Mouse (Mus musculus): Measurements from ENCODE around the gene Pomc.

DNA sequence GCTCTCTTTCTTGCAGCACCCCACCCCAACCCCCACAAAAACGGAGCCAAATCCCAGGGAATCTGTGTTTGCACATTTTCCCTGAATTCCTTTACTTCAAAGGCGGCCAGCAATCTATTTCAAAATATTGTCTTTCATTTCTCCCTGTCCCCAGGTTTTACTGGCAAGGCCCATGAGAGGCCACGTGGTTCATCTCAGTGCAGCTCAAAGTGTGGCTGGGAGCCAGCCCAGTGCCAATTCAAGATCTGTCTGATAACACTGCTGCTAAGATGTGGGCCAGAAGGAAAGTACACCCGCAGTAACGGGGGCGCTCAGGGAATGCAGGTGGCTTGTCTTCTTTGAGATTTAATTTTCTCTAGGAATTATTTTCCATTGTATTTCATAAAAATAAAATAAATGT, 27.5 kb downstream of the Pomc start:
- no peak for TF ChIP-seq CTCF (IDR thresholded peaks at IDR 0.05; ENCODE audit: borderline replicate concordance, insufficient read depth, low read depth, low read length)
- TF ChIP-seq POLR2A (IDR thresholded peaks at IDR 0.05; ENCODE audit: borderline replicate concordance, insufficient read depth, low read length) = no peak

Data from cerebellum, adult 2 months (tissue).